Mouse (Mus musculus): ENCODE measurements around the gene Fbxo31.

DNA sequence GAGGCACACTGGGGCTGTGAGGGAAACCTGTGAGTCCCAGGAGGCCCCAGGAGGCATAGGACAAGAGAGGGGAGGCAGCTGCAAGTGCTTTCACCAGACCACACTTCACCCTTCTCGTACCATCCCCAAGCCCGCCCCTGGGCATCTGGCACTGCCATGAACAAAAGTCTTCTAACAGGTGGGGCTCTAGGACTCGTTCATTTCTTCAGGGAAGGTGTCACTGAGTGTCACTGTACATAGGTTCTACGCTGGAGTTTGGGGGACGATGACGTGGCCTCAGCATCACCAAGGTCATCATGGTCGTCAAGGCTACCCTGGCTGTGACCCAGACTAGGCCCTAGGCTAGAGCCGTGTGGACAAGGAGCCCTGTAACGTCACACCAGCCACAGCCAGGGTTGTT is 50.9 kb downstream of the Fbxo31 start:
- no peak for TF ChIP-seq MEF2A (IDR thresholded peaks at IDR 0.05; ENCODE audit: extremely low read depth, insufficient replicate concordance, low read depth, low read length, poor library complexity, severe bottlenecking)
- no peak for TF ChIP-seq TBP (IDR thresholded peaks at IDR 0.05; ENCODE audit: low read depth, low read length)
- TF ChIP-seq POLR2A (IDR thresholded peaks at IDR 0.05; ENCODE audit: control insufficient read depth in 1 of 2, insufficient read depth in 1 of 2, low read depth in 1 of 2, low read length in 2 of 2, poor library complexity in 1 of 2) = no peak
- no peak for TF ChIP-seq USF1 (IDR thresholded peaks at IDR 0.05; ENCODE audit: low read depth, low read length)

Measured in MEL (cell line).